Mouse (Mus musculus) thymus, postnatal 36 days (tissue): Measurements from ENCODE around the gene Vmn1r57.
"Not testable (repeated sequence)": the region's sequence is repeated elsewhere in the genome, so short reads cannot be mapped to it uniquely, and the experiment has no call there.

ENCODE experiments used
- DNase-seq, 2 experiments: peaks; one replicate each; pipeline ENCODE4 v3.0.0; 2022; ENCODE audit warnings: mixed read lengths in 2 of 2

The Vmn1r57 gene

DNA sequence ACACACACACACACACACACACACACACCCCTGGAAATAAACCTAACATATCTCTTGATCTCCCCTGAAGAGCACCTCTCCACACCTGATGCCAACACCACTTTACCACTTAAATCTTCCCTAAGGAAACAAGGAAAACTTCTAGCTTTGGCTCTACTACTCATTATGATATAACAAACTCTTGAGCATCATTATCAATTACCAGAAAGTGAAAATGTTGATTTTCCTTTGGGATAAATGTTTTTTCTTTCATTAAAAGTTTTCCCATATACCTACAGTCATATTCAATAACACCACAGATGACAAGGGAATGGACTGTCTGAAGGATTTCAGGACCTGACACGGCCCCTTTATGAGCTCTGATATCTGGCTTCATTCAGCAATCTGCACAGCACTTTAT lies at the start of gene Vmn1r57:
Gene Vmn1r57, plus strand, starts transcription at position 301 of the 400 bp plus-strand sequence.
- DNase-seq: not testable (repeated sequence)

DNA sequence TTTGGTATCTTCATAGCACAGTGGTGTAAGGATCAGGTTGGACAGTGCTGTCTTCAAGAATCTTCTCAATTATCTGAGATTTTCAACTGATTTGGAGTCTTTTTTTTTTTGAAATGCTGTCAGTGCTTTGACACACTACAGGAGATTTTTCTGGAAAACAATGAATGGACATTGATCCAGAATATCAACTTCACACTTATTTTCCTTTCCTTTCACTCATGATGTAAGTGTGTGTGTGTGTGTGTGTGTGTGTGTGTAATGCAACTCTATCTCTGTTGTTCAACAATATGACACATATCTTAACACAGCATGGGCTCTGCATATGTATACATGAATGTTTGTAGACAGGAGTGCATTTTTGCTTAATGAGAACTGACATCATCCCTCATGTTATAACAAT lies 21.6 kb upstream of the Vmn1r57 start, which contains the start of gene Vmn1r56:
Gene Vmn1r56, minus strand, starts transcription at position 101 of the 400 bp plus-strand sequence.
- DNase-seq: not testable (repeated sequence)

DNA sequence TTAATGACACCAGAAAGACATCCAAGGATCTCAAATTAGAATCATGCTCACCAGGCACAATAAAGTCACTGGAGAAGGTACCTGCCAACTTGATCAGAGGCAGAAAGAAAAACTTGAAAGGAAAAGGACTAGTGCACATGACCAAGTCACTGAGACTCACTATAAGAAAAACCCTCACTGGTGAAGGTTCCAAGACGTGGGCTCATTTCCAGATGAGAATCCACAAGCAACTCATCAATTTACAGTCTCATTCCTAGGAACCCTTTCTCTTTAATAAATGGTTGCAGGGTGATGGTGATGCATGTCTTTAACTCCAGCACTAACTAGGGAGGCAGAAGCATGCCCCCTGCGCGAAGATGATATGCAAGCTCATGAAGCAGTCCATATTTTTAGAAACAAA lies 44.8 kb downstream of the Vmn1r57 start:
- no peak for DNase-seq
